Mouse (Mus musculus): ENCODE data around the gene Kcnc1.

GRCm38 (mm10) chr7:46389456-46390085 lies 6.7 kb upstream of the Kcnc1 start:
- TF ChIP-seq CTCF (IDR thresholded peaks at IDR 0.05; ENCODE audit: low read depth, low read length) (no peak), POLR2A (IDR thresholded peaks at IDR 0.05; ENCODE audit: borderline replicate concordance, low read depth, low read length) (no peak)

Data from bone marrow macrophage, adult 2 months (primary cell).